25 mouse cellular contexts compared by ENCODE assay signal in genomic region chr19:42769648-42770047, GRCm38 (mm10). TPM values are rescaled to one million over a fixed set of nuclear protein-coding genes. Genes with fewer than 3 reads are reported as not detected.
A peak's percentile ranks its signal among the peaks of the same experiment; 100 is the strongest.
DNase-seq lines count a peak whose midpoint lies in the region; ATAC-seq and TF ChIP-seq lines count a peak whose summit lies in the region.
"Had no signal": no experiment of that assay in that cellular context is flagged by ENCODE, and none has a peak within 500 bp of the region (broad histone marks: within the 10 kb centered on the region; RNA-seq: fewer than 3 reads in every experiment).

No protein-coding gene starts in this region.

- TF ChIP-seq CTCF in gastrocnemius, adult 2 months (IDR thresholded peaks at IDR 0.05), result no peak

- no peak overlapping the region for H3K4me3 ChIP-seq in kidney, embryonic 16.5 days (ENCODE audit: low read length)
- no peak overlapping the region for H3K4me3 ChIP-seq in myocyte
- H3K4me3 ChIP-seq in gastrocnemius, adult 2 months, result no peak overlapping the region
- H3K4me3 ChIP-seq: embryonic facial prominence, embryonic 13.5 days; erythroblast, embryonic 14.5 days; forebrain, embryonic 10.5 days; heart, embryonic 10.5 days; hindbrain, embryonic 13.5 days had no signal

- no peak for TF ChIP-seq POLR2A in myocyte (IDR thresholded peaks at IDR 0.05; ENCODE audit: insufficient read length, low read depth)

- H3ac ChIP-seq in myocyte (ENCODE audit: control insufficient read depth, insufficient read length), result no peak overlapping the region

- no peak for ATAC-seq in kidney, embryonic 16.5 days (ENCODE audit: low FRiP score, low TSS enrichment)
- ATAC-seq: activated CD4-positive, CD25-positive, alpha-beta regulatory T cell, adult 4 months; forebrain, embryonic 14.5 days; hindbrain, postnatal 0 days had no signal

- no peak overlapping the region for H3K4me2 ChIP-seq in kidney, embryonic 16.5 days (replicated peaks; ENCODE audit: low read depth, low read length)
- H3K4me2 ChIP-seq in myocyte (ENCODE audit: low read depth), result peak overlapping the region; percentile 67
- H3K4me2 ChIP-seq: embryonic facial prominence, embryonic 13.5 days; hindbrain, embryonic 13.5 days had no signal

- H3K27ac ChIP-seq in kidney, embryonic 16.5 days (ENCODE audit: low read length), result no peak overlapping the region
- H3K27ac ChIP-seq in gastrocnemius, adult 2 months, result no peak overlapping the region
- H3K27ac ChIP-seq: embryonic facial prominence, embryonic 13.5 days; forebrain, embryonic 10.5 days; heart, embryonic 10.5 days; hindbrain, embryonic 13.5 days; hindbrain, postnatal 0 days had no signal

- no peaks in the 10 kb centered on the region for H3K9me3 ChIP-seq in kidney, embryonic 16.5 days (ENCODE audit: low read length)
- H3K9me3 ChIP-seq: embryonic facial prominence, embryonic 13.5 days; forebrain, embryonic 10.5 days; G1E; heart, embryonic 10.5 days; hindbrain, embryonic 13.5 days had no signal

- intact Hi-C loops in gastrocnemius, adult 2 months (cut with DNase I), result loop anchor here (10.0 kb wide), 1 partner anchor 185 kb away; no protein-coding TSS in a partner anchor

- no peaks in the 10 kb centered on the region for H3K79me2 ChIP-seq in myocyte (ENCODE audit: control insufficient read depth, insufficient read depth)

- H3K27me3 ChIP-seq in kidney, embryonic 16.5 days (ENCODE audit: insufficient read depth, low read length), result no peaks in the 10 kb centered on the region
- no peaks in the 10 kb centered on the region for H3K27me3 ChIP-seq in myocyte (ENCODE audit: control insufficient read depth, insufficient read depth, insufficient read length)
- H3K27me3 ChIP-seq: embryonic facial prominence, embryonic 13.5 days had no signal

- WGBS in kidney, embryonic 16.5 days, result 83% methylated on average over 10 of the region's 10 CpGs

- H3K36me3 ChIP-seq in kidney, embryonic 16.5 days (ENCODE audit: insufficient read depth, low read length), result no peaks in the 10 kb centered on the region
- H3K36me3 ChIP-seq in myocyte (ENCODE audit: control insufficient read depth, insufficient read depth), result no peaks in the 10 kb centered on the region

- no peak overlapping the region for H3K9ac ChIP-seq in kidney, embryonic 16.5 days (replicated peaks; ENCODE audit: low read length)
- H3K9ac ChIP-seq: embryonic facial prominence, embryonic 13.5 days; hindbrain, embryonic 13.5 days had no signal

- H3K4me1 ChIP-seq in kidney, embryonic 16.5 days (ENCODE audit: insufficient read depth, low read length), result peaks cover 9% of the 10 kb centered on the region

- peak; percentile 54 for DNase-seq in kidney, adult 11 months
- DNase-seq in kidney, adult 9 months, result peak; percentile 52
- no peak for DNase-seq in kidney, postnatal 14 days
- DNase-seq in NIH3T3 (ENCODE audit: low read depth), result peak; percentile 92
- DNase-seq in gastrocnemius, adult 2 months, result no peak
- DNase-seq in lung, postnatal 14 days, result no peak
- DNase-seq: adrenal gland, adult 2 months; adrenal gland, postnatal 25 days; cerebellum, adult 18-20 months; cerebellum, adult 9-11 months; cerebellum, postnatal 36 days; heart, adult 18-20 months; heart, postnatal 10 days had no signal

TF ChIP-seq in myocyte, 11 proteins besides CTCF, POLR2A, EP300 and RAD21:
- TF ChIP-seq TCF12 (IDR thresholded peaks at IDR 0.05; ENCODE audit: insufficient read depth, poor library complexity, severe bottlenecking) (no peak), MYOD1 (IDR thresholded peaks at IDR 0.05; ENCODE audit: control insufficient read depth in 1 of 3, insufficient read length in 2 of 3, low read depth in 2 of 3) (no peak), MAX (IDR thresholded peaks at IDR 0.05; ENCODE audit: low read depth) (no peak), E2F4 (IDR thresholded peaks at IDR 0.05; ENCODE audit: insufficient read depth) (no peak), POLR2AphosphoS2 (IDR thresholded peaks at IDR 0.05; ENCODE audit: insufficient read length, low read depth) (no peak), MYOG (IDR thresholded peaks at IDR 0.05; ENCODE audit: control insufficient read depth in 1 of 3, insufficient read depth in 1 of 3, insufficient read length in 2 of 3, low read depth in 2 of 3) (no peak), CEBPB (IDR thresholded peaks at IDR 0.05; ENCODE audit: insufficient read depth, poor library complexity, severe bottlenecking) (no peak), REST (IDR thresholded peaks at IDR 0.05; ENCODE audit: insufficient read depth, insufficient read length) (no peak), TCF3 (IDR thresholded peaks at IDR 0.05; ENCODE audit: insufficient read length, low read depth) (no peak), SRF (IDR thresholded peaks at IDR 0.05; ENCODE audit: control insufficient read depth, insufficient read length, low read depth) (no peak), USF1 (IDR thresholded peaks at IDR 0.05; ENCODE audit: low read depth) (no peak)

RNA-seq across cellular contexts. Expression of gene Hps1, which starts 10.1 kb away (rescaled TPM):
- 16.8 and 16.9 TPM in 2 replicates for polyA plus RNA-seq in kidney, embryonic 16.5 days (2015; fragmentation: Nextera tagmentation; extraction: Ambion mirVana)
- polyA plus RNA-seq in myocyte (2012; fragmentation: generic; extraction: Trizol), result 9.5 TPM
- under 1 TPM; 0.50 to 0.59 TPM for total RNA-seq in gastrocnemius, adult 2 months (2021)

RNA-seq across cellular contexts. Expression of gene Pyroxd2, which starts 17.1 kb away (rescaled TPM):
- 9.7 and 9.9 TPM in 2 replicates for polyA plus RNA-seq in kidney, embryonic 16.5 days (2015; fragmentation: Nextera tagmentation; extraction: Ambion mirVana)
- polyA plus RNA-seq in myocyte (2012; fragmentation: generic; extraction: Trizol), result 0.37 TPM
- total RNA-seq in gastrocnemius, adult 2 months (2021), result 1 to 10 TPM in 1 of 2 experiments, under 1 TPM in 1; 0.48 to 1.4 TPM
- total RNA-seq: hematopoietic stem cell, adult 5-6 weeks had no signal

Comparison
In these comparisons a context has a peak if more than half of its experiments do, and no peak if none do; other contexts are left out.
1. DNase-seq: peak in kidney, adult 11 months (single experiment), kidney, adult 9 months (single experiment) and NIH3T3 (single experiment); none in kidney, postnatal 14 days (single experiment), gastrocnemius, adult 2 months (single experiment) and lung, postnatal 14 days (single experiment).